Mouse (Mus musculus) retina, postnatal 1 day (tissue): ENCODE measurements around the gene Pclo.
"Not testable (repeated sequence)": the region's sequence is repeated elsewhere in the genome, so short reads cannot be mapped to it uniquely, and the experiment has no call there.

ENCODE experiments used
- DNase-seq: peaks from one replicate; pipeline ENCODE4 v3.0.0-alpha.2; 2012

The Pclo gene

DNA sequence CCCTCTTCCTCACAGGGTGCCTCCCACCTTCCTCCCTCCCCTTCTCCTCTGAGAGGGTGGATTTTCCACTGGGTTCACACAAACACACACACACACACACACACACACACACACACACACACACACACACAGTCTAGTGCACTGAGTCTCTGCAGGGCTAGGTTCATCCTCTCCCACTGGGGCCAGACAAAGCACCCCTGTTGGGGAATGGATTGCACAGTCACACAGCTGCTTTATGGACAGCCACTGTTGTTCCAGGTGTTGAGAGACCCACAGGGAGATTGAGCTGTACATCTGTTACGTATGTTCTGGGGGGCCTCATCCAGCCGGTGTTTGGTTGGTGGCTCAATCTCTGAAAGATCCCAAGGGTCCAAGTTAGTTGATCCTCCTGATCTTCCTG, 182.0 kb downstream of the Pclo start:
- no peak for DNase-seq

DNA sequence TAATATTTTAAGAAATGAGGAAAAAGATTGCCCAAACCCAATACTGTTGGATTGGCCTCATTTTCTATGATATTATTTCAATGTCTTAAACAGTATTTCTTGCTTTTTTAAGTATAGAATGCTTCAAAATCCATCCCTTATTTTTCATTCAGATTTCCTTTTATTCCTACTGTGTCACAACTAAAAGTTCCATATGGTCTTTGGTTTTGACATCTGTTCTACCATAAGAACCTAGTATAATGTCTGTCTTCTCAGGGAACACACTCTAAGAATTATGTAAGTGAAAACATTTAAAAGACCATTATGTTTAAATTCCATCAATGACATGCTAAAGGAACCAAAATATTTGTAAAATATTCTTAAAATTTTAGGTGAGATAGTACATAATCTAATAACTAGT, 186.2 kb downstream of the Pclo start:
- no peak for DNase-seq

DNA sequence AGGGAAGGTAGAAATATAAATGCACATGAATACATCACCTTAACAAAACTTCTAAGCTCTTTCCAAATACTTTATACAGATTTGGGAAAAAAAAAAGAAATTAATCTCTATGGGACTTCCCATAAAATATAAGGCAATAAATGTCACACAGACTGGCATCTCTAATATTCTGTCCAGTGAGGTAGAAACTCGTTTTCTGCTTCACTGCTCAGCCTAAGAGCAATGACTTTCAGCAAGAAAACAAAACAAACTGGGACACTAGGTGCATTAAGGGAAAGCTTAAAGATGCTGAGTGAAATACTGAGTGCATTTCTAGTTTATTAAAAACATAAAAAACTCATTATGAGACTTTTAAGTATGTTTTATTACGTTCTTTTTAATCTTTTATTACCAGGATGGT, 190.7 kb downstream of the Pclo start:
- DNase-seq: peak; percentile 25

DNA sequence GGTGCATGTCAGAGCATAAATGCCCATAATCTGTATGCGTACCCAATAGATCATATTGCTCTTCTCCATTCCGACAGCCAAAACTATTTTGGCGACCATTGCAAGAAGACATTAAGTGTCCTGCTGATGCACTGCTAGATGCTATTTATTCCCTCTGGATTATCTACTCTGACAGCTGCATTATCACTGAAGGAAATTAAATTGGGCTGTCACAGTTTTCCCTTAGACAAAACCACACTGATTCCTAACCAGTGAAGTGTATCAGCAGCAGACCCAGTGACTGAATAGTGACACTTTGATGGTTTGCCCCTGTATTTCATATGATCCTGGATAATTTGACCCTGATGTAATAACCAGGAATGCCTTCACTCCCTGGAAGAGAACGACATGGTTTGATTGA, 192.6 kb downstream of the Pclo start:
- DNase-seq: peak; percentile 9

DNA sequence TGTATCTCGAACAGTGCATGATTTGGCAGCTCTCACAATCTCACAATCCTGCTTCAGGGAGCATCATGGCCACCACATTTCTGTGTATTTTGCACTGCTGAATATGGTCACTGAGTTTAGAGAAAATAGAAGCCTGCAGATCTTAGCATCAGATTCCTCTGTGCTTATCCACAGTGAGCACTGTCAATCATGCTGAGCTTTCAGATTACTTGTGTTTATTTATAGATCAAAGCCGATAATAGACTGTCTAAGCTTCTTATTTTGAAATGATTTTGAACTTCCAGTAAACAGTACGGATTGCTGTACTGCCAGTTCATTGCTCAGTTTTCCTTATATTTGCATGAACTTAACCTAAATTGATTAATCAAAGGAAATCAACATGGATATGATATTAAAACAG, 208.9 kb downstream of the Pclo start:
- DNase-seq: peak; percentile 64

DNA sequence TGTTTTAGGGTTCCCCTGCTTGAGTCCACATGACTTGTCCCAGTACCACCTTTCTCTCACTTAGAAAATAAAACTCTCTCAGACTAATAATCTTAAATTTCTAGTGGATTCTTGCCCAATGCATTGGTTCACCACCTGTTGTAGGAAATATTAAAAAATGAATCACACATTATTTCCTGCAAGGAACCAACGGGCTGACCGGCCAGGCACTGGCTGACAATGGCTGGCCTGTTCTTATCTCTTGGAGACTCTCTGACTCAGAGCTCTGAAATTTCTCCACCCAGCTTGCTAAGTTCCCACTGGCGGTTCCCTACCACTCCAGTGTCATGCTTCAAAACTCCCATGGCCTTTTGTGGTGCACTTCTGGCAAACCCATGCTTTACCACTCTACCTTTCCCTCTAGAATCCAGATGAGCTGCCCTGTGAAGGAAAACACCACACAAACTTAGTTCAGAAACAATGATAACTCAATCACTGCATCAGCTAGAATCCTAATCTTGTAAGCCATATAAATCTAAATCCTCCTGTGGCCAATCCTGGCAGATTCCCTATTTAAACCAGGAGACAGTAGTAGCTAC, 214.0 kb downstream of the Pclo start:
- no peak for DNase-seq

DNA sequence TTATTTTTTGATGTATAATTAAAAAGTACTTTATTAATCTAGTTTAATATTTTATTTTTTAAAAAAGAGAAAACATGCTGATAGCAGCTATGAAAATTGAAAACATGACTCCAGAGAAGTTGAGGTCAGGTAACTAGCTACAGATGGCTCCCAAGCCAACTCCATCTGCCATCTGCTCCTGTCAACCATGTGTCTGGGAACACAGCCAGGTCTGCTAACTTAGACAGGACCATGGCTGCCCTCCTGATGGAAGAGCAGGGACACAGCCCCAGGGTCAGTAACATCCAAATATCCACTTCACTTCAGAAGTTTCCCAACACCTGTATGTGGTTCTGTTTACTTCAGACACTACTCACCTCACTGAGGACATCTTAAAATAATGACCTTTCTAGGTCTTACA, 236.2 kb downstream of the Pclo start:
- DNase-seq: no peak

DNA sequence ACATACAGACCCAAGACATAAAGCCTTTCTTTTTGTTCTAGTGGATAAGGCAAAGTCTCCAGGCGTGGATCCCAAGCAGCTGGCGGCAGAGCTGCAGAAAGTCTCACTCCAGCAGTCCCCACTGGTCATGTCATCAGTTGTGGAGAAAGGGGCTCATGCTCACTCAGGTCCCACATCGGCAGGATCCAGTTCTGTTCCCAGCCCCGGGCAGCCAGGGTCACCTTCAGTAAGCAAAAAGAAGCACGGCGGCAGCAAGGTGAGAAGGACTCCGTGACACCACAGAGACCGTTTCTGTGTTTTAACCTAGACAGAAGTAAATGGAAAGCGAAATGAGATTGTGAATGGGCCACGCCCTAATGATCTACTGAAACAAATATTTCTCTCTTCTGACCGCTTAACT, 252.0 kb downstream of the Pclo start:
- DNase-seq: no peak

DNA sequence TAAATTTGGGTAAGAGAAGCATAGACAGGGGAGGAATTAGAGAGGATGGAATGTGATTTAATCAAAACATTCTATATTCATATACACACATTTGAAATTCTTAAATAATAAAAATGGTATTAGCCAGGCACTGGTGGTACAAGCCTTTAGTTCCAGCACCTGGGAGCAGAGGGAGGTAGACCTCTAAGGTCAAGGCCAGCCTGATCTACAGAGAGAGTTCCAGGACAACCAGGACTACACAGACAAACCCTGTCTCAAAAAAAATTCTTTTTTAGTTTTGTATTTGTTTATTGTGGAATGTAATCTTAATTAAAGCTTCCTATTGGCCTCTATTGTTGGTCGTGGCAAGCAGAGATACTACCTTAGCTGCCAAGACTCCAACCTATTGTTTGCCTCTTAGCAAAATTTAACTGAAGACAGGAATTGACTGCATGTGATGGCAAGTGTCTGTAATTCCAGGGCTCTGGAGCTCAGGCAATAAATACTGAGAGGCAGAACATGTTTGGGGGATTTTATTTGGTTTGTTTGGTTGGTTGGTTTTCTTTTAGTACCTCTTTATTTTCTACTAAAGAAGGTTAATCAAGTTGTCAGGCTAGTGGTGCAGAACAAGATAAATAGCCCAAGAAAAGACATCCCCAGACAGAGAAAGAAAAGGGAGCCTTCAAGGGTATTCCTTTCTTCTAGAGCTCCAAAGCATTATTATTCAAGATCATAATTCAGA, 267.8 kb downstream of the Pclo start:
- DNase-seq: no peak

DNA sequence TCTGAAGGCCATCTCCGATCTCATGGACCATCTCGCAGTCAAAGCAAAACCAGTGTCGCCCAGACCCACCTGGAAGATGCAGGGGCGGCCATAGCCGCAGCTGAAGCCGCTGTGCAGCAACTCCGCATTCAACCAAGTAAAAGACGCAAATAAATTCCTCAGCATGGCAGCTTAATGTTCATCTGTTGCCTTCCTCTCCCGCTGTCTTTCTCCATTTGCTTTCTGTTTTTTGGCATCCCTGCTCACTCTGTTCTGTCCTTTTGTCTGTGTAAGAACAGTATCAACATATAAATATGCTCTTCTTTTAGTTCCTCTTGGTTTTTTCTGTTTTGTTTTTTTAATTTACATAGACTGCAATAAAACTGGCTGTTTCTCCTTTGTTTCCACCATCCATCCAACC, 279.2 kb downstream of the Pclo start:
- no peak for DNase-seq

DNA sequence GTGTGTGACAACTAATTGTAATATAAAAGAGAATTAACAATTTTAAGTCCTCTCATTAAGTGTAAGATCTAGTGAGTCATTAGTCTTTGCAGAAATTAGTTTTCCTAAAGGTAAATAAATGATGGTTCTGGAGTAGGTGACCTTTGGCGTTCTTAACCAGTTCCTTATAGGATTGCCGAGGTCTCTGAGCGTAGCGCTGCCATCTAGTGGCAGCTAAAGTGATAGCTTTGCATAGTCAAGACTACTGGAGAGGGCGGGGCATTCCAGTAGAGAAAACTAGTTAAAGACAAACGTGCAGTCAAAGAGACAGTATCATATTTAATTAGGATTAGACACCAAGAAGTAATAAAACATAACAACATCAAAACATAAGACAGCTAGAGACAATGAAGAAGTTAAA, 292.4 kb downstream of the Pclo start:
- peak; percentile 81 for DNase-seq

DNA sequence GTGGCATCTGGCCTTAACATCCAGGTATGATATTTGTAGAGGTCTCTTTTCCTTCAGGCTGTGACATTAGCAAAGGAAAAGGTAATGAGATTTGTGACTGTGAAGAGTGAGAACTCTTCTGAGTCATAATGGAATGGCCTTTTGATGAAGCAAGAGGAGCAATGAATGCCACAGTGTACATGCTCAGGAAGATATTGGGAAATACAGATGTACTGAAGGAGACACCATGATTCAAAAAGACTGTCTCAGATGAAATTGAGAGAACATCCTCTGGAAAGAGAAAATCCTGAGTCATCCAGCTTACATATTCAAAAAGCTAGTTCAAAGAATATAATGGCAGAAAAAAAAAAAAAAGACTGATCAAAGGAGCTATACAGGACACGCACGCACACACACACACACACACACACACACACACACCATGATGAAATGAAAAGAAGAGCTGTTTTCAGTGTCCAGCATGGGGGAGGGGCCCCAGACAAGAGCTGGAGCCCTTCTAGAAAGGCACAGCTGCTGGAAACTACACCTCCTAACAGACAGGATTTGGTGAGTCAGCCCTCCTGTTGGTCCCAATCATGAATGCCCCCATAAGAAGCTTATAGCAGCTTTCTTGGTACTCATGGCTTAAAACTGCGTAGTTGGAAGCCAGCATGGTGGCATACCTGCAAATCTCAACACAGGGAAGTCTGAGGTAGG, 318.6 kb downstream of the Pclo start:
- peak; percentile 69 for DNase-seq

DNA sequence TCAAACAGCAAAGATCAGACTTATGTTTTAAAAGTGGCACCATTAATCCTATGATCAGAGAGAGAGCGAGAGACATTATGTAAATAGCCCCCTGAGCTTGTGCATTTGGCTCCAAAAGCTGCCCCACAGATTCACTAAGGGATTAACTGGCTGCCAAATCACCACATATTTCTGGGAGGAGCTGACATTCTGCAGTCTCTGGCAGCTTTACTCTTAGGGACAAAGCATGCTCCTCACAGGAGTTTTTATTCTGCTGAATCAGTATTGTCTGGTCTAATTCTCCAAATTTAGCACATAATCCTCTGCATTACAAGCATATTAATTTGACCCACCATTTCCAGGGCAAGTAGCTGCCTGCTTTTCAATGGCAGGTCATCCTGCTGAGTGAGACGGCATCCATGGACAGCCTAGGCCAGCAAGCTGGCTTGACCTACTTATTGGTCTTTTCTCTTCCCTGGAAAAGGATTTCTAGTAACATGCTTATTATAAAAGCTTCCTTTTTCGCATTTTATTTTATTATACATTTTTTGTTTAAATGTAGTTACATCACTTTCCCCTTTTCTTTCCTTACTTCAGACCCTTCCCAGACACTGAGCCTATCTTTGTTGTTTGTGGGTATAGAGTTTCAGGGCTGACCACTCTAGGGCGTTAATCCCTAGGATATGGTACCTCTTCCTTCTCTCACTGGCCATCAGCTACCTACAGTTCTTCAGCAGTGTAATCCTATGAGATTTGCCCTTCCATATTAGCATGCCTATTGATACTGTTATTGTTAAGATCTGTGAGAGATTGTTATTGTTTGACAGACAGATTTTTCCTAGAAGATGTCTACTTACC, 319.7 kb downstream of the Pclo start:
- peak; percentile 77 for DNase-seq

DNA sequence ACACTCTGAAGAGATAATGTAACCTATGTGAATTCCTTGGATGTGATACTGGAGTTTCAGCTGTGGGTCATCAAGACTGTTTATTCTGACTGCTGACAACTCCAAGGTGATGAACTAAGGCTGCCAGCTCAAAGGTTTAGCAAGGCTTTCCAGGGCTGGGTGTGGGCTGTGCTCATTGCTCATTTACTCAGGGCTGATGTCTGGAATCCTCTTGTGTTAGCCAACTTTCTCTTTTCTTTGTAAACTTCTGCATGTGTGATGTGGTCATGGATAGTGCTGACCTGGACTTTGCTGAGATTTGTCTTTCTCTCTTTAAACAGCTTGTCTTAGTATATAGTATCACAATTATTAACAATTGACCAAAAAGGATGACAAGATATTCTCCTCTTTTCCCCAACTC, 338.9 kb downstream of the Pclo start:
- no peak for DNase-seq

DNA sequence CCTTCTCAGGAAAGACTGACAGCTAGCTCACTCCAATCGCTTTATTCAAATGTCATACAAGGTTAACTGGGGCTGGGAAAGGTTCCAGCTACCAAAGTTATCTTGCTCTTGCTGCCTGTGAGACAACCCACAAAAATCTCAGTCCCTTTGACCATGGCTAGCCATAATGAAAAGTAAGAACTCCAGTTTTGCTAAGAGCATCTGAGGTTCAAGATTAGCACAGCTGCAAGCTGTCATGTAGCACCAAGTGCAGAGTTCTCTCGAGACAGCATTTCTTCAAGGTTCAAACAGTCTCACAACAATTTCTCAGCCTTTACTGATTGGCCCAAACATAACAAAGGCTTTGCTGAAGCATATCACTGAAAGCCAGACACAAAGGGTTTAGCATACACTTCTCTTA, 370.6 kb downstream of the Pclo start:
- DNase-seq: not testable (repeated sequence)

DNA sequence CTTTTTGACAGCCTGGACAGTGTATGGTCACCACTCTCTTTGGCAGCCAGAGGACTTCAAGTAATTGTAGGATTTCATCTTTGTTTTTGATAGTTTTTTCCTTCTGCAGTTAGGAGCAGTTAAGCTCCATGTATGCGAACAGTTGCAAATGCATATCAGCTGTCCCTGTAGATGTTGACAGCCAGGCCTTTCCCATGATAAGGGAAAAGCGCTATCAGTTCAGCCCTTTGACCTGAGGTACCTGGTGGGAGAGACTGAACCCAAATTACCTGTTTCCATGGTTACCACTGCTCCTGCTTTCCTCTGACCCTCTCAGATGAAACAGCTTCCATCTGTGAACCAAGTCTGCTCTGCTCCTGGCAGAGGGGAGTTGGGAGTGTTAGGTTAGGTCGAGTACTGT, 377.5 kb downstream of the Pclo start:
- DNase-seq: no peak

DNA sequence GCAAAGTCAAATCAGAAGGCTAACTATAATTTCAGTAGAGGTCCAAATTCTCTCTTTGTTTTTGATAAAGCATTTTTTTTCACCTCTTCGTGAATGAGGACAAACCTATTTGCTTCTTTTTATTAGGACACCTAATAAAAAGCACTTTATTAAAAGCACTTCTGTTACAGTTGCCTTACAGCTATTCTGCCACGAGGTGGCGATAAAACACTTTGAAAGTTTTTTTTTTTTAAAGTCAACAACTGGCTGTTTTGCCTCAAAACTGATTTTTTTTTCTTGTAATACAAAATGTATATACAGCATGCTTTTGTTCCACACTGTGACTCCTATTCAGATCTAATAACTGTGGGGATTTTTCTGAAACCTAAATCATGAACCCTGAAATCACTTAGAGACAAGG, 388.8 kb downstream of the Pclo start:
- DNase-seq: not testable (repeated sequence)
